Mouse (Mus musculus): ENCODE results near the gene Cnn1.
A peak's percentile ranks its signal among the peaks of the same experiment; 100 is the strongest.

Cnn1 gene

GRCm38 (mm10) chr9:22157516-22158265 lies 58.7 kb downstream of the Cnn1 start:
- 0 out of 2 replicates have a peak, but pooled peaks have one; percentile 5 for ATAC-seq (ENCODE audit: low TSS enrichment)

Data from frontal cortex, adult (tissue).